Mouse (Mus musculus) lung, postnatal 36 days (tissue): Measurements from ENCODE around the gene Arhgef6.

Experiments
- DNase-seq: peaks from one replicate; pipeline ENCODE4 v3.0.0; 2022; ENCODE audit warnings: mixed read lengths

Gene Arhgef6

GRCm38 (mm10) chrX:57303188-57303878, 35.2 kb downstream of the Arhgef6 start:
- no peak for DNase-seq

- DNase-seq = peak; percentile 20
These were observed 39.6 kb downstream of the Arhgef6 start for GRCm38 (mm10) chrX:57298946-57299345.

- no peak for DNase-seq
These were observed 50.1 kb downstream of the Arhgef6 start for GRCm38 (mm10) chrX:57288458-57288857.

GRCm38 (mm10) chrX:57286281-57286680, 52.2 kb downstream of the Arhgef6 start:
- no peak for DNase-seq

- DNase-seq = no peak
These were observed 56.3 kb downstream of the Arhgef6 start for GRCm38 (mm10) chrX:57282184-57282583.

- DNase-seq = peak; percentile 32
These were observed 60.8 kb downstream of the Arhgef6 start for GRCm38 (mm10) chrX:57277560-57278335.

GRCm38 (mm10) chrX:57263515-57263914, 75.0 kb downstream of the Arhgef6 start:
- no peak for DNase-seq

- DNase-seq = no peak
These were observed 77.8 kb downstream of the Arhgef6 start for GRCm38 (mm10) chrX:57260744-57261143.

- no peak for DNase-seq
These were observed 85.0 kb downstream of the Arhgef6 start for GRCm38 (mm10) chrX:57253329-57254055.

- no peak for DNase-seq
These were observed 100.0 kb downstream of the Arhgef6 start for GRCm38 (mm10) chrX:57238572-57238971.

- no peak for DNase-seq
These were observed 102.5 kb downstream of the Arhgef6 start for GRCm38 (mm10) chrX:57235982-57236381.

GRCm38 (mm10) chrX:57233596-57233995, 104.9 kb downstream of the Arhgef6 start:
- no peak for DNase-seq

- peak; percentile 7 for DNase-seq
These were observed 110.4 kb downstream of the Arhgef6 start for GRCm38 (mm10) chrX:57228178-57228577.

GRCm38 (mm10) chrX:57223301-57223700, 115.2 kb downstream of the Arhgef6 start:
- DNase-seq = no peak

- DNase-seq = no peak
These were observed 116.6 kb downstream of the Arhgef6 start for GRCm38 (mm10) chrX:57221881-57222280.

- DNase-seq = no peak
These were observed 119.0 kb downstream of the Arhgef6 start for GRCm38 (mm10) chrX:57219563-57219962.

GRCm38 (mm10) chrX:57216271-57216670, 122.3 kb downstream of the Arhgef6 start:
- DNase-seq = no peak

GRCm38 (mm10) chrX:57215495-57215894, 123.0 kb downstream of the Arhgef6 start:
- DNase-seq = no peak

GRCm38 (mm10) chrX:57212862-57213261, 125.7 kb downstream of the Arhgef6 start:
- DNase-seq = no peak

GRCm38 (mm10) chrX:57211876-57212275, 126.7 kb downstream of the Arhgef6 start, which contains the start of gene Cd40lg:
Cd40lg (plus strand) TSS chrX:57212143.
- no peak for DNase-seq

- DNase-seq = no peak
These were observed 127.9 kb downstream of the Arhgef6 start for GRCm38 (mm10) chrX:57210591-57210990.

GRCm38 (mm10) chrX:57200397-57200796, 138.1 kb downstream of the Arhgef6 start:
- DNase-seq = no peak

- no peak for DNase-seq
These were observed 140.5 kb downstream of the Arhgef6 start for GRCm38 (mm10) chrX:57198036-57198435.
